9 mouse cellular contexts compared by ENCODE assay signal in the genomic region with DNA sequence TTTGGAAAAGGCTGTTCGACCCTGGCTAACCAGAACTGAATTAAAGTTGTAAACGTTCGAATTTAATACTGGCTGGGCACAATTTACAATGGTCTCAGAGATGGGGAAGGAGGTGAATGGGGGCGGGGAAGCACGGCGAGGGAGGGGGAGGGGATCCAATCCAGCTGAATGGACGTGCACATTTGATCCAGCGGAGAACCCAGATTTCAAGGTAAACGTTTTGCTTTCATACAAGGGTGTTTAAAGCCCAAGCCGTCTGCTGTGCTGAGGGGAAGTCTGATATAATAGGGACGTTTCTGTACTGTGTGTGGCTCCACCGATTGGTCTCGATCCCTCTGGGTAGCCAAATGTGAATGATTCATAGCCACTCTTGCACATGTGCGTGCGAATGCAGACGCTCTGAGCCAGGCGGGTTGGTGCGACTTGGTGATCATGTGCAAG. TPM values are rescaled to one million over a fixed set of nuclear protein-coding genes. Genes with fewer than 3 reads are reported as not detected.
DNase-seq lines count a peak whose midpoint lies in the region; ATAC-seq and TF ChIP-seq lines count a peak whose summit lies in the region.
"Had no signal": no experiment of that assay in that cellular context is flagged by ENCODE, and none has a peak within 500 bp of the region (broad histone marks: within the 10 kb centered on the region; RNA-seq: fewer than 3 reads in every experiment).

No protein-coding gene starts in this region.

- H3K27me3 ChIP-seq in lung, postnatal 0 days (replicated peaks; ENCODE audit: insufficient read depth, low read length): peaks cover 23% of the 10 kb centered on the region
- peaks cover 31% of the 10 kb centered on the region for H3K27me3 ChIP-seq in embryonic facial prominence, embryonic 15.5 days
- no peaks in the 10 kb centered on the region for H3K27me3 ChIP-seq in midbrain, embryonic 15.5 days (replicated peaks)

- under 1% methylated on average over 18 of the region's 18 CpGs for WGBS in lung, postnatal 0 days
- WGBS in embryonic facial prominence, embryonic 15.5 days: under 1% methylated on average over 18 of the region's 18 CpGs
- WGBS in midbrain, embryonic 15.5 days: under 1% methylated on average over 18 of the region's 18 CpGs

- no peak overlapping the region for H3K9ac ChIP-seq in lung, postnatal 0 days (replicated peaks; ENCODE audit: low read depth)
- no peak overlapping the region for H3K9ac ChIP-seq in embryonic facial prominence, embryonic 15.5 days
- peak overlapping the region; percentile 96 for H3K9ac ChIP-seq in midbrain, embryonic 15.5 days

- H3K27ac ChIP-seq in lung, postnatal 0 days (ENCODE audit: low read length): no peak overlapping the region
- no peak overlapping the region for H3K27ac ChIP-seq in embryonic facial prominence, embryonic 15.5 days (replicated peaks)
- H3K27ac ChIP-seq in midbrain, embryonic 15.5 days: peak overlapping the region; percentile 98

- H3K9me3 ChIP-seq in lung, postnatal 0 days (ENCODE audit: low read length): no peaks in the 10 kb centered on the region
- no peaks in the 10 kb centered on the region for H3K9me3 ChIP-seq in embryonic facial prominence, embryonic 15.5 days (replicated peaks)
- no peaks in the 10 kb centered on the region for H3K9me3 ChIP-seq in midbrain, embryonic 15.5 days

- no peak for TF ChIP-seq EP300 in lung, postnatal 0 days (IDR thresholded peaks at IDR 0.05)

- peak overlapping the region; percentile 53; the same call in 1 of the 2 replicates for H3K4me3 ChIP-seq in lung, postnatal 0 days (ENCODE audit: low read depth, low read length)
- H3K4me3 ChIP-seq in embryonic facial prominence, embryonic 15.5 days (replicated peaks): peak overlapping the region; percentile 66
- H3K4me3 ChIP-seq in midbrain, embryonic 15.5 days: peak overlapping the region; percentile 92

- H3K4me2 ChIP-seq in lung, postnatal 0 days (replicated peaks; ENCODE audit: low read depth, low read length): peak overlapping the region; percentile 99; the same call in 1 of the 2 replicates
- H3K4me2 ChIP-seq in embryonic facial prominence, embryonic 15.5 days (replicated peaks): peak overlapping the region; percentile 97
- peak overlapping the region; percentile 72 for H3K4me2 ChIP-seq in midbrain, embryonic 15.5 days

- no peak for DNase-seq in lung, postnatal 0 days (ENCODE audit: low spot score)
- no peak for DNase-seq in lung, postnatal 25 days (ENCODE audit: low spot score)
- DNase-seq in layer of hippocampus, adult 9-11 months: peak; percentile 47
- DNase-seq in urinary bladder, postnatal 25 days (ENCODE audit: low spot score): no peak
- DNase-seq in natural killer cell, adult 2 months (ENCODE audit: low spot score in 2 of 2): no peak
- DNase-seq in T-cell, adult 2 months (ENCODE audit: low spot score): no peak

- H3K4me1 ChIP-seq in lung, postnatal 0 days (ENCODE audit: insufficient read depth, low read depth, low read length): no peaks in the 10 kb centered on the region; the same call in 1 of the 2 replicates
- H3K4me1 ChIP-seq in embryonic facial prominence, embryonic 15.5 days: peaks cover 20% of the 10 kb centered on the region
- peaks cover 24% of the 10 kb centered on the region for H3K4me1 ChIP-seq in midbrain, embryonic 15.5 days

- TF ChIP-seq CTCF in lung, postnatal 0 days (IDR thresholded peaks at IDR 0.05): no peak

- no peaks in the 10 kb centered on the region for H3K36me3 ChIP-seq in lung, postnatal 0 days (ENCODE audit: insufficient read depth, low read length)
- H3K36me3 ChIP-seq in embryonic facial prominence, embryonic 15.5 days: no peaks in the 10 kb centered on the region
- H3K36me3 ChIP-seq in midbrain, embryonic 15.5 days (replicated peaks): no peaks in the 10 kb centered on the region

- ATAC-seq in lung, postnatal 0 days: no peak
- ATAC-seq in embryonic facial prominence, embryonic 15.5 days (ENCODE audit: insufficient number of reproducible peaks, low FRiP score, low TSS enrichment, low read depth): no peak
- peak; percentile 28; the same call in 1 of the 2 replicates for ATAC-seq in midbrain, embryonic 15.5 days (replicated peaks)

RNA-seq across cellular contexts. Expression of a gene that starts 2.0 kb away (rescaled TPM):
- 0.02 and 0.07 TPM in 2 replicates for polyA plus RNA-seq in lung, postnatal 0 days (2015; fragmentation: Nextera tagmentation; extraction: Ambion mirVana)
- polyA plus RNA-seq in embryonic facial prominence, embryonic 15.5 days (2015; fragmentation: Nextera tagmentation; extraction: Ambion mirVana): 3.1 and 3.6 TPM in 2 replicates
- polyA plus RNA-seq in midbrain, embryonic 15.5 days (2015; fragmentation: Nextera tagmentation; extraction: Ambion mirVana): 31.8 and 35.1 TPM in 2 replicates
- polyA plus RNA-seq: liver, embryonic 16.5 days had no signal
